Mouse (Mus musculus) hindbrain, embryonic 12.5 days (tissue): ENCODE results near the gene Dars2. TPM values are rescaled to one million over a fixed set of nuclear protein-coding genes. Genes with fewer than 3 reads are reported as not detected.

Experiments
- ATAC-seq: fragments of 200-750 bp; cut with Nextera tagmentation; 2 replicates; pipeline ENCODE4 v1.8.0; 2017; ENCODE audit warnings: moderate TSS enrichment; ENCODE audit not compliant: low FRiP score
- H3K27ac ChIP-seq: fragments of 300-500 bp; sonication (generic); 2 replicates; pipeline ENCODE4 v1.5.1; 2016; ENCODE audit warnings: mild to moderate bottlenecking
- H3K27me3 ChIP-seq: fragments of 300-500 bp; sonication (generic); 2 replicates; pipeline ENCODE4 v1.6.1; 2016; ENCODE audit warnings: mild to moderate bottlenecking
- H3K36me3 ChIP-seq: fragments of 300-500 bp; sonication (generic); 2 replicates; pipeline ENCODE4 v1.6.1; 2016; ENCODE audit warnings: mild to moderate bottlenecking
- H3K4me1 ChIP-seq: fragments of 300-500 bp; sonication (generic); 2 replicates; pipeline ENCODE4 v1.6.1; 2016
- H3K4me2 ChIP-seq: fragments of 300-500 bp; sonication (generic); replicated peaks from 2 replicates; pipeline ENCODE4 v1.6.1; 2016; ENCODE audit warnings: mild to moderate bottlenecking
- H3K4me3 ChIP-seq: fragments of 300-500 bp; sonication (generic); 2 replicates; pipeline ENCODE4 v1.5.1; 2016; ENCODE audit warnings: mild to moderate bottlenecking
- H3K9ac ChIP-seq: fragments of 300-500 bp; sonication (generic); 2 replicates; pipeline ENCODE4 v1.6.1; 2016; ENCODE audit warnings: mild to moderate bottlenecking, moderate library complexity
- H3K9me3 ChIP-seq: fragments of 300-500 bp; sonication (generic); replicated peaks from 2 replicates; pipeline ENCODE4 v1.6.1; 2016; ENCODE audit warnings: mild to moderate bottlenecking
- WGBS: fragments of 180-500 bp; shearing (Covaris S2); methylation state at CpG from one replicate; pipeline ENCODE4 v1.1.7; 2016; 5-methylcytosine and 5-hydroxymethylcytosine counted together
- polyA plus RNA-seq: library from polyadenylated mRNA; unstranded; fragments of >200 nt; fragmentation: Nextera tagmentation; extraction: Ambion mirVana; gene quantifications from 2 replicates; pipeline ENCODE4 v1.2.1, GENCODE M21; 2016

The Dars2 gene
- polyA plus RNA-seq, 1 experiment from 2014 or later = 33.5 TPM

DNA sequence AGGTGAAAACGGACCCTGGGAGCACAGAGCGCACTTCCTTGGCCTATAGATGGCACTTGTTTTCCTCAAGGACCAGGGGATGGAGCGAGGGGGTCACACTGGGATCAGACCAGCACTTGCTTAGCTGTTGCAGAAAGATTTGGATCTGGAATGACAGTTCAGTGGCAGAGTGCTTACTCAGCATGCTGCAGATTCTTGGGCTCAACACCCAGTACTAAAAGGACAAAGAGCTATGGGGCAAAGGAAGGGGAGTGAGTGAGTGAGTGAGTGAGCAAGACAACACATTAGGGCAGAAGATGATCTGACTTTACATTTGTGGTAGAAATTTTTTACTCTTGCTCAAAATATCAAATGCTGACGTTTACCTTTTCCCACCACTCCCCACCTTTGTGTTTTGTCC, 65.5 kb downstream of the Dars2 start:
- H3K4me3 ChIP-seq = no peak overlapping the region
- ATAC-seq = no peak
- H3K27ac ChIP-seq = no peak overlapping the region
- H3K4me2 ChIP-seq = no peak overlapping the region
- no peaks in the 10 kb centered on the region for H3K9me3 ChIP-seq
- H3K4me1 ChIP-seq = no peaks in the 10 kb centered on the region
- 70% methylated on average over 4 of the region's 4 CpGs for WGBS
- peaks cover 9% of the 10 kb centered on the region; the same call in 1 of the 2 replicates for H3K36me3 ChIP-seq
- no peaks in the 10 kb centered on the region for H3K27me3 ChIP-seq
- H3K9ac ChIP-seq = no peak overlapping the region

DNA sequence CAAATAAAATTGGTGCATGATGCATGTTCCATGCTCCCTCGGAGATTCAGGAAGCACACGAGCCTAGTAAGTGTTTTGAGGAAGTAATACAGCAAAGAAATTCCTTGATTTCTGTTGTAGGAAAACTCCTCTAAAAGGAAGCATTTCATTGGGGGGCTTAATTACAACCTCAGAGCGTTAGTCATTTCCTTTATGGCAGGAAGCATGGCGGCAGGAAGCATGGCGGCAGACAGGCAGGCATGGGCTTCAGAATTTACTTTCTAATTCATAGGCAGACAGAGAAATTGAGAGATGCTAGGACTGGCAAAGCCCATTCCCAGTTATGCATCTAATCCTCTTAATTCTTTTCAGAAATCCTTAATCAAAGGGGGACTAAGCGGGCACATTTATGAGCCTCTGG, 76.6 kb downstream of the Dars2 start:
- Histone ChIP-seq H3K27ac (no peak overlapping the region), H3K27me3 (no peaks in the 10 kb centered on the region), H3K9me3 (no peaks in the 10 kb centered on the region), H3K36me3 (no peaks in the 10 kb centered on the region), H3K4me2 (no peak overlapping the region), H3K4me1 (no peaks in the 10 kb centered on the region), H3K9ac (no peak overlapping the region), H3K4me3 (no peak overlapping the region)
- WGBS = 94% methylated on average over 6 of the region's 6 CpGs
- no peak for ATAC-seq

Other genes with a start within 250 kb of the Dars2 start
- 10.5 and 12.1 TPM in 2 replicates for gene Rc3h1, start 164.2 kb downstream of the Dars2 start, polyA plus RNA-seq
- gene Serpinc1, start 92.1 kb downstream of the Dars2 start, polyA plus RNA-seq = 2.6 and 2.9 TPM in 2 replicates
- 9.6 and 11.4 TPM in 2 replicates for gene Zbtb37, start 35.8 kb downstream of the Dars2 start, polyA plus RNA-seq
- gene Cenpl, start 55 bp upstream of the Dars2 start, polyA plus RNA-seq = 23.6 and 24.3 TPM in 2 replicates
- gene Klhl20, start 60.9 kb upstream of the Dars2 start, polyA plus RNA-seq = 21.2 and 25.3 TPM in 2 replicates
- gene Ankrd45, start 72.0 kb upstream of the Dars2 start, polyA plus RNA-seq = 6.4 and 8.2 TPM in 2 replicates
- 0.26 TPM in 1 of 2 replicates, not detected in the other for gene Tex50, start 88.7 kb upstream of the Dars2 start, polyA plus RNA-seq
- 314 and 331 TPM in 2 replicates for gene Prdx6, start 180.6 kb upstream of the Dars2 start, polyA plus RNA-seq